Mouse (Mus musculus): Measurements from ENCODE around the gene Scyl1. TPM values are rescaled to one million over a fixed set of nuclear protein-coding genes. Genes with fewer than 3 reads are reported as not detected.

Gene Scyl1
- total and polyA plus RNA-seq, 3 experiments: 36.0 to 64.1 TPM; not detected in 1

- TF ChIP-seq MEF2A (IDR thresholded peaks at IDR 0.05; ENCODE audit: extremely low read depth, insufficient replicate concordance, low read depth, low read length, poor library complexity, severe bottlenecking) (no peak), HCFC1 (IDR thresholded peaks at IDR 0.05; ENCODE audit: low read depth, low read length) (0 out of 2 replicates have a peak, but pooled peaks have one; percentile 5), CTCF (IDR thresholded peaks at IDR 0.05 in 2 of 3, conservative IDR thresholded peaks at IDR 0.05 in 1 of 3; ENCODE audit: control insufficient read depth in 1 of 3, insufficient read depth in 1 of 3, low read depth in 2 of 3, low read length in 3 of 3, poor library complexity in 1 of 3, severe bottlenecking in 1 of 3) (no peak), TCF12 (IDR thresholded peaks at IDR 0.05; ENCODE audit: low read depth, low read length) (0 out of 2 replicates have a peak, but pooled peaks have one; percentile 31), GATA1 (IDR thresholded peaks at IDR 0.05; ENCODE audit: low read depth, low read length) (peak; percentile 77), NELFE (IDR thresholded peaks at IDR 0.05; ENCODE audit: low read depth, low read length) (no peak)
Observed at GRCm38 (mm10) chr19:5724549-5724941, 46.7 kb downstream of the Scyl1 start (continued).

GRCm38 (mm10) chr19:5723934-5724548 lies 47.2 kb downstream of the Scyl1 start:
- peak overlapping the region; percentile 32 for H3K9ac ChIP-seq (ENCODE audit: control insufficient read depth, low read depth, low read length, poor library complexity, severe bottlenecking)
- no peaks in the 10 kb centered on the region for H3K9me3 ChIP-seq (replicated peaks; ENCODE audit: insufficient read depth, low read length)
- TF ChIP-seq CHD1 (IDR thresholded peaks at IDR 0.05; ENCODE audit: low read depth, low read length): no peak
- no peak for TF ChIP-seq SMC3 (IDR thresholded peaks at IDR 0.05; ENCODE audit: low read depth, low read length)
- H3K27me3 ChIP-seq (ENCODE audit: control insufficient read depth in 1 of 2, insufficient read depth in 2 of 2, low read length in 2 of 2): no peaks in the 10 kb centered on the region
- peak overlapping the region; percentile 32 to 70 for H3K4me3 ChIP-seq (ENCODE audit: control insufficient read depth in 1 of 2, insufficient read depth in 1 of 2, low read depth in 2 of 2, low read length in 2 of 2)
- peaks cover 3 to 38% of the 10 kb centered on the region in 2 experiments; a peak in 3 of 4 replicates for H3K4me1 ChIP-seq (ENCODE audit: control insufficient read depth in 1 of 2, insufficient read depth in 2 of 2, low read length in 2 of 2)
- DNase-seq (ENCODE audit: low read depth, low spot score): no peak
- H3K27ac ChIP-seq (ENCODE audit: control insufficient read depth, low read depth, low read length): peak overlapping the region; percentile 45
- H3K36me3 ChIP-seq (ENCODE audit: control insufficient read depth in 1 of 2, insufficient read depth in 2 of 2, low read length in 2 of 2): peaks cover 8 to 34% of the 10 kb centered on the region in 2 experiments
- peaks cover 39% of the 10 kb centered on the region for H3K79me2 ChIP-seq (ENCODE audit: control insufficient read depth, insufficient read depth, low read length, poor library complexity)

GRCm38 (mm10) chr19:5722848-5723425 lies 48.3 kb downstream of the Scyl1 start:
- Histone ChIP-seq H3K79me2 (ENCODE audit: control insufficient read depth, insufficient read depth, low read length, poor library complexity) (peaks cover 30% of the 10 kb centered on the region), H3K36me3 (ENCODE audit: control insufficient read depth in 1 of 2, insufficient read depth in 2 of 2, low read length in 2 of 2) (peaks cover 8 to 34% of the 10 kb centered on the region in 2 experiments), H3K4me1 (ENCODE audit: control insufficient read depth in 1 of 2, insufficient read depth in 2 of 2, low read length in 2 of 2) (peaks cover 3 to 31% of the 10 kb centered on the region in 2 experiments; a peak in 3 of 4 replicates), H3K9ac (ENCODE audit: control insufficient read depth, low read depth, low read length, poor library complexity, severe bottlenecking) (no peak overlapping the region), H3K27ac (ENCODE audit: control insufficient read depth, low read depth, low read length) (peak overlapping the region; percentile 28; the same call in 1 of the 2 replicates), H3K9me3 (replicated peaks; ENCODE audit: insufficient read depth, low read length) (no peaks in the 10 kb centered on the region), H3K4me3 (ENCODE audit: control insufficient read depth in 1 of 2, insufficient read depth in 1 of 2, low read depth in 2 of 2, low read length in 2 of 2) (no peak overlapping the region), H3K27me3 (ENCODE audit: control insufficient read depth in 1 of 2, insufficient read depth in 2 of 2, low read length in 2 of 2) (no peaks in the 10 kb centered on the region)
- peak; percentile 41 for DNase-seq (ENCODE audit: low read depth, low spot score)
- TF ChIP-seq ETS1 (IDR thresholded peaks at IDR 0.05; ENCODE audit: low read depth, low read length): no peak
- TF ChIP-seq EP300 (IDR thresholded peaks at IDR 0.05; ENCODE audit: low read depth in 1 of 2, low read length in 2 of 2): 0 out of 4 replicates have a peak, but pooled peaks of 1 of the 2 experiments have one; percentile 13
- TF ChIP-seq RCOR1 (IDR thresholded peaks at IDR 0.05; ENCODE audit: low read depth, low read length): no peak
- no peak for TF ChIP-seq POLR2AphosphoS5 (IDR thresholded peaks at IDR 0.05; ENCODE audit: borderline replicate concordance, low read depth, low read length)
- no peak for TF ChIP-seq MAX (IDR thresholded peaks at IDR 0.05; ENCODE audit: low read length)
- TF ChIP-seq TAL1 (IDR thresholded peaks at IDR 0.05; ENCODE audit: low read length): peak; percentile 13; the same call in 1 of the 2 replicates
- TF ChIP-seq SIN3A (IDR thresholded peaks at IDR 0.05; ENCODE audit: low read length): 0 out of 2 replicates have a peak, but pooled peaks have one; percentile 10
